Mouse (Mus musculus): Measurements from ENCODE around the gene Olfr514. TPM values are rescaled to one million over a fixed set of nuclear protein-coding genes. Genes with fewer than 3 reads are reported as not detected.
"Not testable (repeated sequence)": the region's sequence is repeated elsewhere in the genome, so short reads cannot be mapped to it uniquely, and the experiment has no call there.

Olfr514 gene
- not detected for total RNA-seq (2021)
- long read RNA-seq, experiment 1 = 0 reads
- long read RNA-seq, experiment 2 = 0 reads

GRCm38 (mm10) chr7:108825897-108826296, at the start of gene Olfr514:
Olfr514 (minus strand) TSS chr7:108825997.
- DNase-seq = no peak

DNA sequence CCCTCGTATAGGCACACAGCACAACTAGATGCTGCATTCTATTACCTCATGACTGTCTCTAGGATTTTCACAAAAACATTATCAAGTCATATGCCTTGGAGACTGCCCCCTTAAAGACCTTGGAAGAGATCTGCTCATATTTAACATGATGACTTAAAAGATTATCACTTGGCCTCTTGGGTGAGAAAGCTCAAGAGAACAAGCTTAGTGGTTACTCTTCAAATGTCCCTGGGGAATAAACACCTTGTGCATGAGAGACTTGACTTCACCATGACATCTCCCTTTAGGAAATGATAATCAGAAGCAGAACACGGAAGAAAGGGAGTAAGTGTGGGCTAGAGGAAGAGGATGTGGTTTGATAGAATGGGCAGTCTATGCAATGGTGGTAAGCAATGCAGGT, 46.5 kb upstream of the Olfr514 start, which contains the start of gene Olfr517:
Gene Olfr517, minus strand, starts transcription at position 101 of the 400 bp plus-strand sequence.
- DNase-seq = no peak

- no peak for DNase-seq
Observed at GRCm38 (mm10) chr7:108850429-108850828, 24.6 kb upstream of the Olfr514 start, which contains the start of gene Olfr516. Olfr516 (minus strand) TSS chr7:108850529.

DNA sequence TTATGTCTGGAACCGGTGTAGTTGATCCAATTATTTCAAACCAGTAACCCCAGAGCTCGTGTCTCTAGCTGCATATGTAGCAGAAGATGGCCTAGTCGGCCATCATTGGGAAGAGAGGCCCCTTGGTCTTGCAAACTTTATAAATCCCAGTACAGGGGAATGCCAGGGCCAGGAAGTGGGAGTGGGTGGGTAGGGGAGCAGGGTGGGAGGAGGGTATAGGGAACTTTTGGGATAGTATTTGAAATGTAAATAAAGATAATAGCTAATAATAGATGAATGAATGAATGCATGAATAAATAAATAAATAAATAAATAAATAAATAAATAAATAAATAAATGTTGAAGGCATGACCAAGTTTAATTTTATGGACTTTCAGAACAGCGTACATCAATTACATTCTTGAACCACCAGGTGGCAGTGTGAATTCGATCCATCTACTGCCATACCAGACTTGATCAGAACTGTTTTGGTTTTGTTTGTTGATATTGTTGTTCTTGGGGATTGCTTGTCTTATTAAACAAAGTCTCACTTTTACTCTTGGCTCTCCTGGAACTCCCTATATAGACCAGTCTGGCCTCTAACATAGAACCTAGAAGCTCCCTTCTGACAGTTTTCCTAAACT, 11.1 kb downstream of the Olfr514 start:
- DNase-seq = not testable (repeated sequence)

GRCm38 (mm10) chr7:108797205-108797933, 28.4 kb downstream of the Olfr514 start:
- DNase-seq = no peak

Other genes with a start within 250 kb of the Olfr514 start
- gene Olfr506, start 215.2 kb downstream of the Olfr514 start, total RNA-seq (2021) = not detected
- gene Olfr507, start 204.2 kb downstream of the Olfr514 start, total RNA-seq (2021) = not detected
- not detected for gene Olfr508, start 196.0 kb downstream of the Olfr514 start, total RNA-seq (2021)
- not detected for gene Olfr509, start 174.1 kb downstream of the Olfr514 start, total RNA-seq (2021)
- not detected for gene Olfr510, start 159.6 kb downstream of the Olfr514 start, total RNA-seq (2021)
- not detected for gene Olfr512, start 112.7 kb downstream of the Olfr514 start, total RNA-seq (2021)
- not detected for gene Olfr513, start 75.0 kb downstream of the Olfr514 start, total RNA-seq (2021)
- not detected for gene Olfr516, start 24.5 kb upstream of the Olfr514 start, total RNA-seq (2021)
- gene Olfr517, start 46.4 kb upstream of the Olfr514 start, total RNA-seq (2021) = not detected
- gene Olfr518, start 59.0 kb upstream of the Olfr514 start, total RNA-seq (2021) = not detected
- not detected for gene Olfr519, start 68.4 kb upstream of the Olfr514 start, total RNA-seq (2021)
- 1 to 10 TPM in 1 of 2 experiments, under 1 TPM in 1; 0.75 to 1.6 TPM for gene Nlrp10, start 104.2 kb upstream of the Olfr514 start, total RNA-seq (2021)
- 10 to 100 TPM; 86.5 to 98.1 TPM for gene Eif3f, start 108.4 kb upstream of the Olfr514 start, total RNA-seq (2021)
- gene Tub, start 124.3 kb upstream of the Olfr514 start, total RNA-seq (2021) = under 1 TPM; 0.69 to 0.70 TPM

Data from gastrocnemius, postnatal 25 days (tissue).